Comparison of ENCODE assay signal across 25 mouse cellular contexts in genomic region chr6:85378629-85379028, GRCm38 (mm10). TPM values are rescaled to one million over a fixed set of nuclear protein-coding genes. Genes with fewer than 3 reads are reported as not detected.
DNase-seq lines count a peak whose midpoint lies in the region; ATAC-seq and TF ChIP-seq lines count a peak whose summit lies in the region.
"Had no signal": no experiment of that assay in that cellular context is flagged by ENCODE, and none has a peak within 500 bp of the region (broad histone marks: within the 10 kb centered on the region; RNA-seq: fewer than 3 reads in every experiment).

No protein-coding gene starts in this region.

- H3K36me3 ChIP-seq in kidney, adult 2 months (ENCODE audit: control insufficient read depth, insufficient read depth, low read length) = no peaks in the 10 kb centered on the region
- no peaks in the 10 kb centered on the region for H3K36me3 ChIP-seq in kidney, embryonic 16.5 days (ENCODE audit: insufficient read depth, low read length)
- H3K36me3 ChIP-seq in ES-E14 (ENCODE audit: control insufficient read depth, insufficient read depth, low read length, poor library complexity, severe bottlenecking) = no peaks in the 10 kb centered on the region
- no peaks in the 10 kb centered on the region for H3K36me3 ChIP-seq in kidney, postnatal 0 days (ENCODE audit: insufficient read depth, low read length)
- H3K36me3 ChIP-seq: embryonic facial prominence, embryonic 10.5 days; heart, embryonic 12.5 days had no signal

- H3K4me1 ChIP-seq in kidney, adult 2 months (ENCODE audit: control insufficient read depth, insufficient read depth, low read length) = peaks cover 13% of the 10 kb centered on the region
- peaks cover 28% of the 10 kb centered on the region for H3K4me1 ChIP-seq in kidney, embryonic 16.5 days (ENCODE audit: insufficient read depth, low read length)
- H3K4me1 ChIP-seq in ES-E14 (ENCODE audit: control insufficient read depth in 2 of 2, insufficient read depth in 2 of 2, low read length in 2 of 2, poor library complexity in 1 of 2) = peaks cover 3 to 5% of the 10 kb centered on the region in 2 experiments; a peak in 2 of 4 replicates
- H3K4me1 ChIP-seq in kidney, postnatal 0 days (replicated peaks; ENCODE audit: insufficient read depth, low read length) = peaks cover 8% of the 10 kb centered on the region

- peak overlapping the region; percentile 45; the same call in 1 of the 2 replicates for H3K27ac ChIP-seq in kidney, adult 2 months (ENCODE audit: insufficient read depth, low read depth, low read length)
- peak overlapping the region; percentile 68; the same call in 1 of the 2 replicates for H3K27ac ChIP-seq in kidney, embryonic 16.5 days (ENCODE audit: low read length)
- H3K27ac ChIP-seq in ES-E14 (ENCODE audit: insufficient read depth, low read depth, low read length, poor library complexity, severe bottlenecking) = no peak overlapping the region
- H3K27ac ChIP-seq in kidney, postnatal 0 days = peak overlapping the region; percentile 69
- H3K27ac ChIP-seq: embryonic facial prominence, embryonic 10.5 days; forebrain, embryonic 13.5 days had no signal

- peak; percentile 56 for DNase-seq in kidney, adult 2 months
- DNase-seq in kidney, postnatal 10 days = no peak
- no peak for DNase-seq in kidney, adult 18-20 months
- no peak for DNase-seq in ES-E14 (ENCODE audit: low read depth, low spot score)
- no peak for DNase-seq in kidney, postnatal 0 days (ENCODE audit: low spot score)
- no peak for DNase-seq in embryo, embryonic 10.5 days (ENCODE audit: low spot score)
- DNase-seq: adrenal gland, adult 8-10 months; adrenal gland, postnatal 36 days; cerebellum, adult 8-10 months; cerebellum, postnatal 36 days; forebrain, postnatal 0 days; gastrocnemius, postnatal 14 days; heart, postnatal 36 days had no signal

- H3K27me3 ChIP-seq in kidney, adult 2 months (replicated peaks; ENCODE audit: control insufficient read depth, insufficient read depth, low read length) = no peaks in the 10 kb centered on the region
- H3K27me3 ChIP-seq in kidney, embryonic 16.5 days (ENCODE audit: insufficient read depth, low read length) = no peaks in the 10 kb centered on the region
- no peaks in the 10 kb centered on the region for H3K27me3 ChIP-seq in kidney, postnatal 0 days (ENCODE audit: insufficient read depth, low read length)
- H3K27me3 ChIP-seq: heart, embryonic 12.5 days had no signal

- no peak for TF ChIP-seq POLR2A in kidney, adult 2 months (IDR thresholded peaks at IDR 0.05; ENCODE audit: low read depth, low read length)

- no peak overlapping the region for H3K9ac ChIP-seq in kidney, embryonic 16.5 days (replicated peaks; ENCODE audit: low read length)
- H3K9ac ChIP-seq in ES-E14 (ENCODE audit: insufficient read depth, low read depth, low read length, poor library complexity, severe bottlenecking) = peak overlapping the region; percentile 33; the same call in 1 of the 2 replicates
- no peak overlapping the region for H3K9ac ChIP-seq in kidney, postnatal 0 days (ENCODE audit: low read depth, low read length)
- H3K9ac ChIP-seq: forebrain, embryonic 13.5 days; forebrain, postnatal 0 days; heart, embryonic 12.5 days had no signal

- in situ Hi-C loops in ES-E14 (cut with MboI; ENCODE audit: low sequenced_read_pairs in 2 of 2, unreplicated experiment in 2 of 2) = no loop called here

- H3K4me2 ChIP-seq in kidney, embryonic 16.5 days (replicated peaks; ENCODE audit: low read depth, low read length) = 0 out of 2 replicates have a peak overlapping the region, but pooled peaks have one; percentile 6
- H3K4me2 ChIP-seq in kidney, postnatal 0 days (ENCODE audit: low read length) = no peak overlapping the region
- H3K4me2 ChIP-seq: forebrain, embryonic 13.5 days; heart, embryonic 12.5 days had no signal

- no peak overlapping the region for H3K4me3 ChIP-seq in kidney, adult 2 months (ENCODE audit: insufficient read depth, low read depth, low read length)
- H3K4me3 ChIP-seq in kidney, embryonic 16.5 days (ENCODE audit: low read length) = no peak overlapping the region
- peak overlapping the region; percentile 39 to 40; a peak in 3 of 4 replicates for H3K4me3 ChIP-seq in ES-E14 (ENCODE audit: insufficient read depth in 1 of 2, low read depth in 1 of 2, low read length in 2 of 2, poor library complexity in 1 of 2, severe bottlenecking in 1 of 2)
- no peak overlapping the region for H3K4me3 ChIP-seq in kidney, postnatal 0 days (replicated peaks; ENCODE audit: low read depth, low read length)
- H3K4me3 ChIP-seq: embryonic facial prominence, embryonic 10.5 days; forebrain, embryonic 13.5 days; heart, embryonic 12.5 days had no signal

- WGBS in kidney, adult 2 months = 35% methylated on average over 8 of the region's 8 CpGs
- WGBS in kidney, embryonic 16.5 days = 52% methylated on average over 8 of the region's 8 CpGs
- WGBS in kidney, postnatal 0 days = 44% methylated on average over 8 of the region's 8 CpGs

- TF ChIP-seq CTCF in kidney, adult 2 months (conservative IDR thresholded peaks at IDR 0.05; ENCODE audit: insufficient read depth, insufficient read length, low read depth, low read length) = no peak
- no peak for TF ChIP-seq CTCF in kidney, postnatal 0 days (IDR thresholded peaks at IDR 0.05; ENCODE audit: low read depth)

- H3K9me3 ChIP-seq in kidney, embryonic 16.5 days (ENCODE audit: low read length) = no peaks in the 10 kb centered on the region
- H3K9me3 ChIP-seq in ES-E14 (ENCODE audit: control insufficient read depth, insufficient read depth, low read depth, low read length) = no peaks in the 10 kb centered on the region
- no peaks in the 10 kb centered on the region for H3K9me3 ChIP-seq in kidney, postnatal 0 days (replicated peaks; ENCODE audit: low read length)
- H3K9me3 ChIP-seq: embryonic facial prominence, embryonic 10.5 days; forebrain, embryonic 13.5 days; heart, embryonic 12.5 days had no signal

- ATAC-seq in kidney, embryonic 16.5 days (ENCODE audit: low FRiP score, low TSS enrichment) = no peak
- ATAC-seq in kidney, postnatal 0 days (replicated peaks; ENCODE audit: low FRiP score, low read depth) = no peak
- ATAC-seq: forebrain, embryonic 13.5 days; forebrain, postnatal 0 days; hindbrain, embryonic 16.5 days; inflammation-experienced regulatory T-cells, adult 6 months had no signal

TF ChIP-seq in ES-E14, 5 proteins besides CTCF, POLR2A, EP300 and RAD21:
- TF ChIP-seq MAFK (IDR thresholded peaks at IDR 0.05; ENCODE audit: insufficient read depth, low read depth, low read length) (no peak), CHD2 (IDR thresholded peaks at IDR 0.05; ENCODE audit: low read depth, low read length) (no peak), ZNF384 (IDR thresholded peaks at IDR 0.05; ENCODE audit: low read depth, low read length) (no peak), ZC3H11A (IDR thresholded peaks at IDR 0.05; ENCODE audit: borderline replicate concordance, low read depth, low read length) (no peak), HCFC1 (IDR thresholded peaks at IDR 0.05; ENCODE audit: borderline replicate concordance, insufficient read depth, low read length) (no peak)

RNA-seq across cellular contexts. Expression of gene Rab11fip5, which starts 4.2 kb away (rescaled TPM):
- polyA plus RNA-seq in kidney, adult 2 months (2012; rRNA removed) = 56.8 and 63.6 TPM in 2 replicates
- polyA plus RNA-seq in kidney, embryonic 16.5 days (2015; fragmentation: Nextera tagmentation; extraction: Ambion mirVana) = 16.5 and 18.9 TPM in 2 replicates
- 10.7 and 13.4 TPM in 2 replicates for total RNA-seq in ES-E14 (2012; rRNA removed)
- polyA plus RNA-seq in kidney, postnatal 0 days (2015; fragmentation: Nextera tagmentation; extraction: Ambion mirVana) = 21.0 and 21.2 TPM in 2 replicates

RNA-seq across cellular contexts. Expression of gene Noto, which starts 45.1 kb away (rescaled TPM):
- polyA plus RNA-seq in kidney, adult 2 months (2012; rRNA removed) = not detected in 2 replicates
- not detected in 2 replicates for polyA plus RNA-seq in kidney, embryonic 16.5 days (2015; fragmentation: Nextera tagmentation; extraction: Ambion mirVana)
- total RNA-seq in ES-E14 (2012; rRNA removed) = not detected in 2 replicates
- not detected in 2 replicates for polyA plus RNA-seq in kidney, postnatal 0 days (2015; fragmentation: Nextera tagmentation; extraction: Ambion mirVana)
- total RNA-seq: adrenal gland, adult 8-10 months; adrenal gland, postnatal 36 days; forebrain, postnatal 0 days; gastrocnemius, adult 18-20 months; gastrocnemius, postnatal 14 days; heart, adult 8-10 months; heart, postnatal 36 days had no signal
- polyA plus RNA-seq: embryonic facial prominence, embryonic 10.5 days; embryonic facial prominence, embryonic 14.5 days; forebrain, embryonic 13.5 days; forebrain, postnatal 0 days; gonadal fat pad, adult 2 months; heart, embryonic 12.5 days; heart, embryonic 16.5 days; hindbrain, embryonic 11.5 days; hindbrain, embryonic 16.5 days had no signal

RNA-seq across cellular contexts. Expression of gene Sfxn5, which starts 45.4 kb away (rescaled TPM):
- 23.6 and 25.8 TPM in 2 replicates for polyA plus RNA-seq in kidney, adult 2 months (2012; rRNA removed)
- polyA plus RNA-seq in kidney, embryonic 16.5 days (2015; fragmentation: Nextera tagmentation; extraction: Ambion mirVana) = 9.2 and 13.8 TPM in 2 replicates
- 4.9 and 5.8 TPM in 2 replicates for total RNA-seq in ES-E14 (2012; rRNA removed)
- 12.9 and 15.7 TPM in 2 replicates for polyA plus RNA-seq in kidney, postnatal 0 days (2015; fragmentation: Nextera tagmentation; extraction: Ambion mirVana)

RNA-seq across cellular contexts. Expression of gene Smyd5, which starts 53.2 kb away (rescaled TPM):
- polyA plus RNA-seq in kidney, adult 2 months (2012; rRNA removed) = 16.4 and 18.8 TPM in 2 replicates
- 74.4 and 77.0 TPM in 2 replicates for polyA plus RNA-seq in kidney, embryonic 16.5 days (2015; fragmentation: Nextera tagmentation; extraction: Ambion mirVana)
- total RNA-seq in ES-E14 (2012; rRNA removed) = 94.1 and 125 TPM in 2 replicates
- polyA plus RNA-seq in kidney, postnatal 0 days (2015; fragmentation: Nextera tagmentation; extraction: Ambion mirVana) = 34.6 and 38.7 TPM in 2 replicates

Comparison
In these comparisons a context has a peak if more than half of its experiments do, and no peak if none do; other contexts are left out.
1. H3K4me3 ChIP-seq: peak in ES-E14 (2 of 2); none in kidney, adult 2 months (single experiment), kidney, embryonic 16.5 days (single experiment) and kidney, postnatal 0 days (single experiment).